Mouse (Mus musculus): ENCODE measurements at regions not wholly inside any gene's neighbourhood (a gene's known extent, or its start where the extent isn't known, plus 50 kb on each side); places are given as distances from the start of the nearest gene placed in this dataset.

DNA sequence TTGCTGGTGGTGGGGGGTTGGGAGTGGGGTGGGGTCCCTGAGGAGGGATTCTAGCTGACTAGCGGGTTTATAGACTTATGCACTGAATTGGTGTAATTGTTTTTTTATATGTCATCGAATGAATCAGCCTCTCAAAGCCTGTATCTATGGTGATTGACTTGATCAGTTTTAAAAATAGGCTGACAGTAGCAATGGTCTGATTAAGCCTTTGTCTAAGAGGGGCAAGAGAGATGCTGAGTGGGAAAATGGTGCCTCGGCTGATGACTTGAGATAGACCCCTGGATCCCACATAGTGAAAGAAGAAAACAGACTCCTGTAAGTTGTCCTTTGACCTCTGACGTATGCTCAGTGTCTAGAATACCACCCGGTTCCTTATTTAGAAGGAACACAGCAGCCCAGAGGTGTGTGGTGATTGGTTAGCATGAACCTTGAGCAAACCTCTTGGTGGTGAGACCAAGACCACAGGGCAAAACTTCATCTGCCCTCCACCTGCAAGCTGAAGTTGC lies 312.7 kb upstream of the Klf3 start:
- Histone ChIP-seq H3K4me1 (ENCODE audit: control insufficient read depth, insufficient read depth, low read length) (no peaks in the 10 kb centered on the region), H3K4me3 (ENCODE audit: low read depth, low read length) (no peak overlapping the region), H3K27ac (ENCODE audit: low read length) (no peak overlapping the region), H3K36me3 (ENCODE audit: control insufficient read depth, insufficient read depth, low read length) (no peaks in the 10 kb centered on the region), H3K27me3 (ENCODE audit: control insufficient read depth, insufficient read depth, low read length) (no peaks in the 10 kb centered on the region), H3K4me2 (replicated peaks; ENCODE audit: low read depth, low read length) (no peak overlapping the region), H3K9me3 (ENCODE audit: control insufficient read depth, low read depth, low read length) (no peaks in the 10 kb centered on the region), H3K9ac (replicated peaks; ENCODE audit: low read depth, low read length) (no peak overlapping the region)
- WGBS: 65% methylated on average over 5 of the region's 5 CpGs
- ATAC-seq (ENCODE audit: insufficient number of reproducible peaks, insufficient read depth, low FRiP score, low read depth): no peak

DNA sequence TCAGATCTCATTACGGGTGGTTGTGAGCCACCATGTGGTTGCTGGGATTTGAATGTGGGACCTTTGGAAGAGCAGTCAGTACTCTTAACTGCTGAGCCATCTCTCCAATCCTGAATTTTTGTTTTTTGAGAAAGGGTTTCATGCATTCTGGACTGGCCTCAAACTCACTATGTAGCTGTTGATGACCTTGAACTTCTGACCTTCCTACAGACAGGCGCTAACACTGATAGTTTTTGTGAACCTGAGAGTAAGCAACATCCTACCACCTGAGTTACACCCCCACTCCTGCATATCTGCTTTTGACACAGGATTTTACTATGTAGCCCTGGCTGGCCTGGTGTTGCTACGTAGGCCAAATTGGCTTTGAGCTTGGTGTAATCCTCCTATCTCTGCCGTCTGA lies 308.8 kb upstream of the Klf3 start:
- Histone ChIP-seq H3K27ac (ENCODE audit: low read length) (no peak overlapping the region), H3K4me2 (replicated peaks; ENCODE audit: low read depth, low read length) (no peak overlapping the region), H3K9ac (replicated peaks; ENCODE audit: low read depth, low read length) (no peak overlapping the region), H3K9me3 (ENCODE audit: control insufficient read depth, low read depth, low read length) (no peaks in the 10 kb centered on the region), H3K4me1 (ENCODE audit: control insufficient read depth, insufficient read depth, low read length) (no peaks in the 10 kb centered on the region), H3K4me3 (ENCODE audit: low read depth, low read length) (no peak overlapping the region), H3K36me3 (ENCODE audit: control insufficient read depth, insufficient read depth, low read length) (no peaks in the 10 kb centered on the region), H3K27me3 (ENCODE audit: control insufficient read depth, insufficient read depth, low read length) (no peaks in the 10 kb centered on the region)
- no peak for ATAC-seq (ENCODE audit: insufficient number of reproducible peaks, insufficient read depth, low FRiP score, low read depth)
- WGBS: 87% methylated on average over 4 of the region's 4 CpGs

DNA sequence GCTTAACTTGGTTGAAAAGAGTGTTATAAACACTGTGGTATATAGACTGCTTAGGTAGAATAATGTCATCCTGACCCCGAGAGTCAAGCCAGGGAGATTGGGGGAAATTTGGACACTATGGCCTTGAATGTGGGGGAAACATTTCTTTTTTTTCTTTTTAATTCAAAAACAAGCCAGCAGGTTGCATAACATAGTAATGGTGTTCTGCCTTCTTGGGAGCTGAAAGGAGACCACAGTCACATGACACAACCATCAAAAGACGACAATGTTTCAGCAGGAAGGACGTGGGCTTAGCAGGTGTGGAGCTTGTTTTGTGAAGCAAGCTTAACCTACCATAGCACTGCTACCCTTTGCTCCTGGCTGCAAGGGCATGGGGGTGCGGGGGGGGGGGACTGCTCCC lies 306.3 kb upstream of the Klf3 start:
- Histone ChIP-seq H3K4me1 (ENCODE audit: control insufficient read depth, insufficient read depth, low read length) (no peaks in the 10 kb centered on the region), H3K9ac (replicated peaks; ENCODE audit: low read depth, low read length) (no peak overlapping the region), H3K27ac (ENCODE audit: low read length) (no peak overlapping the region), H3K27me3 (ENCODE audit: control insufficient read depth, insufficient read depth, low read length) (no peaks in the 10 kb centered on the region), H3K9me3 (ENCODE audit: control insufficient read depth, low read depth, low read length) (no peaks in the 10 kb centered on the region), H3K4me2 (replicated peaks; ENCODE audit: low read depth, low read length) (no peak overlapping the region), H3K4me3 (ENCODE audit: low read depth, low read length) (no peak overlapping the region), H3K36me3 (ENCODE audit: control insufficient read depth, insufficient read depth, low read length) (no peaks in the 10 kb centered on the region)
- no peak for ATAC-seq (ENCODE audit: insufficient number of reproducible peaks, insufficient read depth, low FRiP score, low read depth)
- WGBS: 87% methylated on average over 4 of the region's 4 CpGs

DNA sequence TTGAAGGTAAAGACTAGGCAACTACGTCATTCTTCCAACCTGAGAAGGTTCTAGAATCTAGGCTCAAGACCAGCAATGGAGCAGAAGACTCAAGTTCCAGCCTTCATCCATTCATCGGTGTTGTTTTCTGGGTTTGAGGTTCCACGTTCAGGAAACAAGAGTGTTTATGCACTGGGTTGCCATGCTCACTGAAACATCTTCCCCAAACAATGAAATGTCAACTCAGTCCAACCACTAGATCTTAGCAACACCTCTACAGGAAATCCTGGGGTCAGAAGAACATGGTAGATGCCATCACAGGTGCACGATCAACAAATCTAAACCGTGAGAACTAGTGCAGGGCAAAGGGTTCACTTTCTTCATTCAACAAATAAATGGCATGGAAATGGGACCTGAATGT lies 304.8 kb upstream of the Klf3 start:
- ATAC-seq (ENCODE audit: insufficient number of reproducible peaks, insufficient read depth, low FRiP score, low read depth): no peak
- WGBS: 91% methylated on average over 5 of the region's 5 CpGs
- H3K9me3 ChIP-seq (ENCODE audit: control insufficient read depth, low read depth, low read length): no peaks in the 10 kb centered on the region
- peaks cover 4% of the 10 kb centered on the region; the same call in 1 of the 2 replicates for H3K4me1 ChIP-seq (ENCODE audit: control insufficient read depth, insufficient read depth, low read length)
- no peaks in the 10 kb centered on the region for H3K27me3 ChIP-seq (ENCODE audit: control insufficient read depth, insufficient read depth, low read length)
- H3K4me3 ChIP-seq (ENCODE audit: low read depth, low read length): no peak overlapping the region
- H3K4me2 ChIP-seq (replicated peaks; ENCODE audit: low read depth, low read length): no peak overlapping the region
- no peaks in the 10 kb centered on the region for H3K36me3 ChIP-seq (ENCODE audit: control insufficient read depth, insufficient read depth, low read length)
- no peak overlapping the region for H3K27ac ChIP-seq (ENCODE audit: low read length)
- no peak overlapping the region for H3K9ac ChIP-seq (replicated peaks; ENCODE audit: low read depth, low read length)

GRCm38 (mm10) chr5:64499131-64499530 lies 304.1 kb upstream of the Klf3 start:
- Histone ChIP-seq H3K9ac (replicated peaks; ENCODE audit: low read depth, low read length) (no peak overlapping the region), H3K4me3 (ENCODE audit: low read depth, low read length) (no peak overlapping the region), H3K4me1 (ENCODE audit: control insufficient read depth, insufficient read depth, low read length) (peaks cover 8% of the 10 kb centered on the region; the same call in 1 of the 2 replicates), H3K36me3 (ENCODE audit: control insufficient read depth, insufficient read depth, low read length) (no peaks in the 10 kb centered on the region), H3K27ac (ENCODE audit: low read length) (no peak overlapping the region), H3K4me2 (replicated peaks; ENCODE audit: low read depth, low read length) (no peak overlapping the region), H3K27me3 (ENCODE audit: control insufficient read depth, insufficient read depth, low read length) (no peaks in the 10 kb centered on the region), H3K9me3 (ENCODE audit: control insufficient read depth, low read depth, low read length) (no peaks in the 10 kb centered on the region)
- whole genome bisulfite sequencing: 96% methylated on average over 3 of the region's 3 CpGs
- no peak for ATAC-seq (ENCODE audit: insufficient number of reproducible peaks, insufficient read depth, low FRiP score, low read depth)

GRCm38 (mm10) chr5:64500413-64500812 lies 302.8 kb upstream of the Klf3 start:
- 71% methylated on average over 8 of the region's 8 CpGs for WGBS
- H3K9me3 ChIP-seq (ENCODE audit: control insufficient read depth, low read depth, low read length): no peaks in the 10 kb centered on the region
- no peak overlapping the region for H3K9ac ChIP-seq (replicated peaks; ENCODE audit: low read depth, low read length)
- H3K36me3 ChIP-seq (ENCODE audit: control insufficient read depth, insufficient read depth, low read length): no peaks in the 10 kb centered on the region
- no peaks in the 10 kb centered on the region for H3K27me3 ChIP-seq (ENCODE audit: control insufficient read depth, insufficient read depth, low read length)
- no peak for ATAC-seq (ENCODE audit: insufficient number of reproducible peaks, insufficient read depth, low FRiP score, low read depth)
- H3K4me2 ChIP-seq (replicated peaks; ENCODE audit: low read depth, low read length): no peak overlapping the region
- no peak overlapping the region for H3K4me3 ChIP-seq (ENCODE audit: low read depth, low read length)
- H3K27ac ChIP-seq (ENCODE audit: low read length): no peak overlapping the region
- H3K4me1 ChIP-seq (ENCODE audit: control insufficient read depth, insufficient read depth, low read length): peaks cover 15% of the 10 kb centered on the region; the same call in 1 of the 2 replicates

DNA sequence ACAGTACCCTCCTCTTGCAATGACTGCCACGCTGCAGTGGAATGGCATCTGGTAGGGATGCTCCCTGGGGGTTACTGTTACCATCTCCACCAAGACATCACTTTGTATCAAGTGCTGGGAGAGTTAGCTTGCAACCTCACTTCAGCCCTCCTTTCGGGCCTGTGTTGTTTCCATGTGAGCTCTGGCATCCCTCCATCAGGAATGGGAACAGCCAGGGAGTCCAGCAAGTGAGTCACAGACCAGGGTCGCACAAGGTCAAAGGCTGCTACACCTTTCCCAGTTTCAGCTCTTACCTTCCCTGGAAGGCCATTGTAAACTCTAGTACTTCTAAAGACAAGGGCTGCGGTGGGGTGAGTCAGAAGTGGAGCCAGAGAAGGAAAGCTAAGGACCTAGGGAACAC lies 302.3 kb upstream of the Klf3 start:
- H3K27me3 ChIP-seq (ENCODE audit: control insufficient read depth, insufficient read depth, low read length): no peaks in the 10 kb centered on the region
- no peak overlapping the region for H3K27ac ChIP-seq (ENCODE audit: low read length)
- no peaks in the 10 kb centered on the region for H3K9me3 ChIP-seq (ENCODE audit: control insufficient read depth, low read depth, low read length)
- H3K4me1 ChIP-seq (ENCODE audit: control insufficient read depth, insufficient read depth, low read length): peaks cover 15% of the 10 kb centered on the region; the same call in 1 of the 2 replicates
- ATAC-seq (ENCODE audit: insufficient number of reproducible peaks, insufficient read depth, low FRiP score, low read depth): no peak
- WGBS: 82% methylated on average over 4 of the region's 4 CpGs
- no peaks in the 10 kb centered on the region for H3K36me3 ChIP-seq (ENCODE audit: control insufficient read depth, insufficient read depth, low read length)
- no peak overlapping the region for H3K4me2 ChIP-seq (replicated peaks; ENCODE audit: low read depth, low read length)
- H3K9ac ChIP-seq (replicated peaks; ENCODE audit: low read depth, low read length): no peak overlapping the region
- H3K4me3 ChIP-seq (ENCODE audit: low read depth, low read length): no peak overlapping the region

DNA sequence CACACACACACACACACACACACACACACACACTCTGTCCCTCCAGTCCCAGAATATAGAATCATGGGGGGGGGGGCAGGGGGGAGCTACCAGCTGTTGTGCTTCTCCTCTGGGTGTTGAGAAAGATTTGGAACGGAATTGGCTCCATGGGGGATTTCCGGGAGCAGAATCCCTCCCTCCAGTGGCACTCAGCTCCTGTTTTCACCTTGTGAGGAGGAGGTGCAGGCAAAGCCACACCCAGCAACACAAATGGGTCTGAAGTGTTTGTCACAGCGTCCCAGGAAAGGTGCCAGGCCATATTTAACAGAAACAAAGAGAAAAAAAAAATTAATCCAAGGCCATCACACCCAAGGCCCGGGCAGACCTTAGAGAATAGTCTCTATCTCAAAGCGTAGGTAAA lies 301.4 kb upstream of the Klf3 start:
- ATAC-seq (ENCODE audit: insufficient number of reproducible peaks, insufficient read depth, low FRiP score, low read depth): no peak
- no peak overlapping the region for H3K4me3 ChIP-seq (ENCODE audit: low read depth, low read length)
- WGBS: 65% methylated on average over 5 of the region's 5 CpGs
- H3K36me3 ChIP-seq (ENCODE audit: control insufficient read depth, insufficient read depth, low read length): no peaks in the 10 kb centered on the region
- peaks cover 21% of the 10 kb centered on the region; the same call in 1 of the 2 replicates for H3K4me1 ChIP-seq (ENCODE audit: control insufficient read depth, insufficient read depth, low read length)
- no peak overlapping the region for H3K4me2 ChIP-seq (replicated peaks; ENCODE audit: low read depth, low read length)
- H3K27ac ChIP-seq (ENCODE audit: low read length): no peak overlapping the region
- no peak overlapping the region for H3K9ac ChIP-seq (replicated peaks; ENCODE audit: low read depth, low read length)
- no peaks in the 10 kb centered on the region for H3K9me3 ChIP-seq (ENCODE audit: control insufficient read depth, low read depth, low read length)
- H3K27me3 ChIP-seq (ENCODE audit: control insufficient read depth, insufficient read depth, low read length): no peaks in the 10 kb centered on the region

- no peaks in the 10 kb centered on the region for H3K27me3 ChIP-seq (ENCODE audit: control insufficient read depth, insufficient read depth, low read length)
- H3K27ac ChIP-seq (ENCODE audit: low read length): peak overlapping the region; percentile 75
- ATAC-seq (ENCODE audit: insufficient number of reproducible peaks, insufficient read depth, low FRiP score, low read depth): no peak
- H3K4me1 ChIP-seq (ENCODE audit: control insufficient read depth, insufficient read depth, low read length): peaks cover 22% of the 10 kb centered on the region; the same call in 1 of the 2 replicates
- no peaks in the 10 kb centered on the region for H3K9me3 ChIP-seq (ENCODE audit: control insufficient read depth, low read depth, low read length)
- WGBS: 22% methylated on average over 4 of the region's 4 CpGs
- no peak overlapping the region for H3K4me2 ChIP-seq (replicated peaks; ENCODE audit: low read depth, low read length)
- H3K9ac ChIP-seq (replicated peaks; ENCODE audit: low read depth, low read length): no peak overlapping the region
- no peaks in the 10 kb centered on the region for H3K36me3 ChIP-seq (ENCODE audit: control insufficient read depth, insufficient read depth, low read length)
- H3K4me3 ChIP-seq (ENCODE audit: low read depth, low read length): no peak overlapping the region
Measured at GRCm38 (mm10) chr5:64503514-64503913, 299.7 kb upstream of the Klf3 start.
